Comparison of ENCODE assay signal across 15 mouse cellular contexts in genomic region chr3:87542481-87543215, GRCm38 (mm10). TPM values are rescaled to one million over a fixed set of nuclear protein-coding genes. Genes with fewer than 3 reads are reported as not detected.
A peak's percentile ranks its signal among the peaks of the same experiment; 100 is the strongest.
DNase-seq lines count a peak whose midpoint lies in the region; ATAC-seq and TF ChIP-seq lines count a peak whose summit lies in the region.
"Had no signal": no experiment of that assay in that cellular context is flagged by ENCODE, and none has a peak within 500 bp of the region (broad histone marks: within the 10 kb centered on the region; RNA-seq: fewer than 3 reads in every experiment).

No protein-coding gene starts in this region.

- no peak for DNase-seq in forebrain, embryonic 11.5 days (ENCODE audit: low spot score)
- DNase-seq in Muller cell, postnatal 12 days (ENCODE audit: inconsistent ontology term) = peak; percentile 72
- peak; percentile 60 for DNase-seq in embryo, embryonic 9.5 days (ENCODE audit: extremely low spot score)
- peak; percentile 75 for DNase-seq in heart, postnatal 0 days (ENCODE audit: low spot score)
- DNase-seq in layer of hippocampus, adult 11-12 months (ENCODE audit: low spot score) = no peak
- DNase-seq in layer of hippocampus, postnatal 25 days (ENCODE audit: extremely low spot score in 1 of 2, low spot score in 1 of 2) = no peak
- DNase-seq in layer of hippocampus, adult 8-10 months (ENCODE audit: low spot score in 2 of 2) = no peak
- DNase-seq: cerebellum, adult 9-11 months; gastrocnemius, postnatal 10 days; spleen, adult 18-20 months had no signal

- no peak overlapping the region for H3K27ac ChIP-seq in forebrain, embryonic 11.5 days (ENCODE audit: low read depth, low read length)
- H3K27ac ChIP-seq in forebrain, embryonic 12.5 days = no peak overlapping the region
- peak overlapping the region; percentile 68 for H3K27ac ChIP-seq in heart, postnatal 0 days (ENCODE audit: low read depth)
- H3K27ac ChIP-seq: layer of hippocampus, adult 2 months; liver, embryonic 14.5 days; macrophage had no signal

- WGBS in forebrain, embryonic 11.5 days = 25% methylated on average over 7 of the region's 7 CpGs
- 21% methylated on average over 7 of the region's 7 CpGs for WGBS in forebrain, embryonic 12.5 days
- 39% methylated on average over 7 of the region's 7 CpGs for WGBS in heart, postnatal 0 days

- no peaks in the 10 kb centered on the region; the same call in 1 of the 2 replicates for H3K36me3 ChIP-seq in forebrain, embryonic 11.5 days (ENCODE audit: control insufficient read depth, insufficient read depth, low read length)
- H3K36me3 ChIP-seq in forebrain, embryonic 12.5 days (replicated peaks) = peaks cover 18% of the 10 kb centered on the region
- H3K36me3 ChIP-seq in heart, postnatal 0 days (replicated peaks; ENCODE audit: control insufficient read depth, insufficient read depth, low read length) = peaks cover 6% of the 10 kb centered on the region; the same call in 1 of the 2 replicates

- peaks cover 12% of the 10 kb centered on the region for H3K4me1 ChIP-seq in forebrain, embryonic 11.5 days (replicated peaks; ENCODE audit: control insufficient read depth, insufficient read depth, low read length)
- H3K4me1 ChIP-seq in forebrain, embryonic 12.5 days = peaks cover 26% of the 10 kb centered on the region
- peaks cover 37% of the 10 kb centered on the region for H3K4me1 ChIP-seq in heart, postnatal 0 days (ENCODE audit: control insufficient read depth, insufficient read depth)

- ATAC-seq in forebrain, embryonic 11.5 days (replicated peaks; ENCODE audit: low FRiP score) = no peak
- ATAC-seq in forebrain, embryonic 12.5 days (ENCODE audit: low FRiP score) = no peak
- ATAC-seq in heart, postnatal 0 days (ENCODE audit: insufficient read depth, low read depth) = peak; percentile 66

- TF ChIP-seq EP300 in heart, postnatal 0 days (IDR thresholded peaks at IDR 0.05; ENCODE audit: low read depth) = no peak; the same call in 1 of the 2 replicates

- H3K4me3 ChIP-seq in forebrain, embryonic 11.5 days (ENCODE audit: low read depth, low read length) = no peak overlapping the region
- no peak overlapping the region for H3K4me3 ChIP-seq in forebrain, embryonic 12.5 days (replicated peaks)
- H3K4me3 ChIP-seq in heart, postnatal 0 days (ENCODE audit: low read depth, low read length) = no peak overlapping the region
- H3K4me3 ChIP-seq: layer of hippocampus, adult 2 months; myocyte had no signal

- H3K9me3 ChIP-seq in forebrain, embryonic 11.5 days (ENCODE audit: control insufficient read depth, low read length) = no peaks in the 10 kb centered on the region
- no peaks in the 10 kb centered on the region for H3K9me3 ChIP-seq in forebrain, embryonic 12.5 days
- H3K9me3 ChIP-seq in heart, postnatal 0 days (replicated peaks; ENCODE audit: control insufficient read depth, low read length) = no peaks in the 10 kb centered on the region

- H3K27me3 ChIP-seq in forebrain, embryonic 11.5 days (ENCODE audit: control insufficient read depth, insufficient read depth, low read length) = no peaks in the 10 kb centered on the region
- no peaks in the 10 kb centered on the region for H3K27me3 ChIP-seq in forebrain, embryonic 12.5 days
- H3K27me3 ChIP-seq in heart, postnatal 0 days (ENCODE audit: control insufficient read depth, insufficient read depth, low read length) = no peaks in the 10 kb centered on the region

- no peak for TF ChIP-seq CTCF in heart, postnatal 0 days (IDR thresholded peaks at IDR 0.05; ENCODE audit: low read depth)

- H3K9ac ChIP-seq in forebrain, embryonic 11.5 days (ENCODE audit: low read length) = 0 out of 2 replicates have a peak overlapping the region, but pooled peaks have one; percentile 5
- no peak overlapping the region for H3K9ac ChIP-seq in forebrain, embryonic 12.5 days
- no peak overlapping the region for H3K9ac ChIP-seq in heart, postnatal 0 days (replicated peaks; ENCODE audit: low read depth, low read length)
- H3K9ac ChIP-seq: liver, embryonic 14.5 days had no signal

- no peak overlapping the region for H3K4me2 ChIP-seq in forebrain, embryonic 11.5 days (ENCODE audit: low read depth, low read length, severe bottlenecking)
- no peak overlapping the region for H3K4me2 ChIP-seq in forebrain, embryonic 12.5 days
- H3K4me2 ChIP-seq in heart, postnatal 0 days (ENCODE audit: low read depth, low read length) = no peak overlapping the region

RNA-seq across cellular contexts. Expression of gene Etv3, which starts 17.4 kb away (rescaled TPM):
- polyA plus RNA-seq in forebrain, embryonic 11.5 days (2014; fragmentation: Nextera tagmentation; extraction: Ambion mirVana) = 9.1 and 10.6 TPM in 2 replicates
- polyA plus RNA-seq in forebrain, embryonic 12.5 days (2016; fragmentation: Nextera tagmentation; extraction: Ambion mirVana) = 13.1 and 13.8 TPM in 2 replicates
- total RNA-seq in heart, postnatal 0 days (2014; rRNA removed; ENCODE audit: low replicate concordance) = 14.2 and 15.3 TPM in 2 replicates
- polyA plus RNA-seq in heart, postnatal 0 days (2015; fragmentation: Nextera tagmentation; extraction: Ambion mirVana) = 7.8 and 8.1 TPM in 2 replicates
- total RNA-seq in layer of hippocampus, postnatal 25 days (2021) = 10 to 100 TPM; 20.2 to 21.6 TPM
- 10 to 100 TPM; 24.2 to 26.8 (median 25.4) TPM for total RNA-seq in layer of hippocampus, adult 8-10 months (2022)

Comparison
In these comparisons a context has a peak if more than half of its experiments do, and no peak if none do; other contexts are left out.
1. DNase-seq: peak in Muller cell, postnatal 12 days (single experiment), embryo, embryonic 9.5 days (single experiment) and heart, postnatal 0 days (single experiment); none in forebrain, embryonic 11.5 days (single experiment), layer of hippocampus, adult 11-12 months (single experiment), layer of hippocampus, postnatal 25 days (0 of 2) and layer of hippocampus, adult 8-10 months (0 of 2).